Mouse (Mus musculus) monocyte, adult 2 months (primary cell): ENCODE results near the gene Tagap.

Experiments used
- DNase-seq, 2 experiments: peaks; one replicate each; pipeline ENCODE4 v3.0.0; 2022; ENCODE audit warnings: low spot score in 2 of 2, low read depth in 1 of 2

Gene Tagap

DNA sequence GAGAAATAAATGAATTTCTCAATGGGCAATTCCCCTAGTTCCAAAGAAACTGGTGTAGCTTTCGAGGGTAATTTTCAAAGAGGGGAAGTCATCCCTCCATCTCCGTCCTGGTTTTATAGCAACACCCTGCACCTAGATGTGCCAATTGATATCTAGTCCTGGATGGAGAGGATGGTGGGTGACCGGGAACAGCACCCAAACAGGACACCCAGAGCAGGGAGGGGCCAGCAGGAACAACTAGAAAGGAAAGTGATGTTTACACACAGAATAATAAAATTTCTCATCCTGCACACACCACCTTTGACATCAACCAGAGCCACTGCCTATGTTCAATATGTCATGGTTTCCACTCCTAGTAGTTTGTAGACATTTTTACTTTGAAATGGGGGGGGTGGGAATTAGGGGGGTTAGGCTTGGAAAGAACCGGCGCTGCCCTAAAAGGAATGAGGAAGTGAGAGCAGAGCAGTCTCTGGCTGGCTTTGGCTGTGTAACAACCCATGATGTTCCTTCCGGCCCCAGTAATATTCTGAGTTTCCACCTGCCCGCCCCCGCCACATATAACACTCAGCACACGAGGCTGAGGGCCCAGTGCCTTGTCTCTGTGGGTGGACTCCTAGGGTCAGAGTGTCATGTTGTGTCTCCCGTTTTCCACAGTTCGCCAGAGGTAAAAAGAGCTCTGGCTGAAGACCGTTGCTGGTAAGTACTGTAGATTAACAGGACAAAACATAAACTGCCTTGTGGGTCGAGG lies at the start of gene Tagap:
Tagap (plus strand) TSS at position 588 of the 748 bp plus-strand sequence.
- peak in 1 of 2 experiments; percentile 49 for DNase-seq

DNA sequence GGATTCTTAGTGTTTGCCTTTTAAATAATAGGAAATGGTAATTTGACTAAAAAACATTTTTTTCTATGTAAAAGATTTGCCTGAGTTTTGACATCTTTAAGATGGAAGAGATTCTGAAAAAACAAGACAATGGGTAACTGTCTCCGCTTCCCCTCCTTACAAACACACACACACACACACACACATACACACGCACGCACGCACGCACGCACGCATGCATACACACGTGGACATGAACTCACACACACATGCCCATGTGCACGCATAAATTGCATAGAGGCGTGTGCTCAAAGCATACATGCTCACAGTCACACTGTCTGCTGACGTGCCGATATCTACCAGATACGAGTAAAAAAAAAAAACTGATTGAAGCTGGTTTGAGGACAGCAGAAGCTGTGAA lies 49.3 kb upstream of the Tagap start:
- no peak for DNase-seq

DNA sequence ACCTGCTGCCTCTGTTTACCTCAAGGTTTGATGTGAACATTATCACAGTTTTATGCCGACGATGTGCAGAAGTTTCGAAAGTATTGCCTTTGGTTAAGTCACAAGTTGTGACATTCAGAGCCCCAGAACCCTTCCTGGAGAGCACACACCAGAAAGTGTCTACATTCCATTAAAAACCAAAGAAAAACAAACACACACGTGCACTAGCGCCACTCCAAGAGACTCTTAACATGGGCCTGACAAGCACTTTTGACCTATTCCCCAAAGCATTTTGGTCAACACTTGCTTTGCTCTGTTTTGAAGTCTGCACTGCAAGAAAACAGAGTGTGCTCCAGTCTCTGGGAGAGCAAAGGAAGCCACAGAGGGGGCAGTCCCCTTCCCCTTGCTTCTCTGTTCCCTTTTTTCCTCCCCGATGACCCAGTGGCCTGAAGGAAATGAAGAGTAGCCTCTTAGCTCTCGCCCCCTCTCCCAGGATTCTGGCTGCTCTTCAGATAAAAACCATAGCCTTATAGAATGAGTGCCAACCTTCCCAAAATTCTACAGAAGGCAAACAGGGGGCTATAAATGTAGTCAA lies 48.5 kb upstream of the Tagap start:
- DNase-seq: peak in 1 of 2 experiments; percentile 38

DNA sequence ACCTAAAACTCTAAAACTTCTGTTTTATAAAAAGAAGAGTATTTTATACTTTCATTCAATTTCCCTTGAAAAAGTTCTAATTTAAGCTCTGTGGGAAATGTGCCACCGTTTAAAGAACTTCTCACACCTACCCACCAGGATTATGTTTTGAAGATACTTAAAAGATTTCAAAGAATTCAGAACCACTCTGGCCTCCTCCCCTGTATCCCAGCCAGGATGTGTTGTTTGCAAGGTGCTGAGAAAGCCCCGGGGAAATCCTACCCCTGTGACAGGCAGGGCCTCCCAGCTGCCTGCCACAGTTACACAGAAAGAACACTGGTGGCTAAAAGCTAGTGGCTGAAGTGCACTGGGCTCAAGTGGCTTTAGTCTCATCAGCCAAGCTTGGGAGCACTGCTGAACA lies 47.9 kb upstream of the Tagap start:
- no peak for DNase-seq

DNA sequence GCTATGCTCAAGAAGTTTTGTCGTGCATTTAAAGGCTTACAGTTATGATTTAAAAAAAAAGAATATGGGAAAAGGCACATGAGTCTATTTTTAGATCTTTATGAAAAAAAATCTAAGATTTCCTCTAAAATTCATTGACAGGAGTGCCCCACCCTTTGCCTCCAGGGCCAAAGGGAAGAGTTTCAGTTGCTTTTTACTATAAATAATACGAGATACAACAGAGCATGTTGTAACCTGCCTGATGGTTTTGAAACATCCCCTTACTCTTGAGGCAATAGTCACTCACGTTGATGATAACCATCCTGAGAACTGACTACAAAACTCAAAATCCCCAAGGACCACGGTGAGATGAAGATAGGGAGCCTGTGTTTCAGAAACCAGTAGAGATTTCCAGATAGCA lies 46.3 kb upstream of the Tagap start:
- no peak for DNase-seq

DNA sequence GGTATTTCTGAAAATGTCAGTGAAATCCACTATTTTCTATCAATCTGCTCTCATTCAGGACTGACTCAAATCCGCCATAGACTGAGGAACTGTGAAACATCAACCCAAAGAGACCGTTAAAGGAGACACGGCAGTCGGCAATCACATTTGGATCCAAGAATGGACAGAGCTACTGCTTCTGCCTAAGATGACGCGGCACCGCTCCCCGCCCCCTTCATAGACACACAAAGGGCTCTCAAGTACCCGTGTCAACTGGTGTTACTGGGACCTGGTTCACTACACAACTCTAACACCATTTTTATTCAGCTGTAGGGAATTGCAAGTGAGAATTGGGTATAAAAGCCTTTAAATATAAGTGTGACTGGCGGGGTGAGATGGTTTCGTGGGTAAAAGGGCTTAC lies 42.7 kb upstream of the Tagap start:
- DNase-seq: no peak

DNA sequence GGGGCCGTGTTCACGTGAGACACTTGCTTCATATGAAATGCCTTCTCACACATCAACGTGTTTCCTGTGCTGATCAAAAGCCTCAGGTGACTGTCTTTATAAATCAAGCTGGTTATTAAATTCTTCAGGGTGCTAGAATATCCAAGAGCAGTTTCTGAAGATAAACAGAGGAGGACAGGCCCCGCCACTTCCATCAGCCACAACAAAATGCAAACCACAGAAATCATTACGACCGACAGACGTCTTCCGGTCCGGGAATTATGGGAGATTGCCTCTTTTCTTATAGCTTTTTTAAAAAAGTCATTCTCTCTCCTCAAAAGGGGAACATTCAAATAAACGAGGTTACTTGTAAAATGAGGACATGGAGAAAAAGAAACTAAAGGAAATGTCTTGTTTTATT lies 41.2 kb upstream of the Tagap start:
- no peak for DNase-seq

DNA sequence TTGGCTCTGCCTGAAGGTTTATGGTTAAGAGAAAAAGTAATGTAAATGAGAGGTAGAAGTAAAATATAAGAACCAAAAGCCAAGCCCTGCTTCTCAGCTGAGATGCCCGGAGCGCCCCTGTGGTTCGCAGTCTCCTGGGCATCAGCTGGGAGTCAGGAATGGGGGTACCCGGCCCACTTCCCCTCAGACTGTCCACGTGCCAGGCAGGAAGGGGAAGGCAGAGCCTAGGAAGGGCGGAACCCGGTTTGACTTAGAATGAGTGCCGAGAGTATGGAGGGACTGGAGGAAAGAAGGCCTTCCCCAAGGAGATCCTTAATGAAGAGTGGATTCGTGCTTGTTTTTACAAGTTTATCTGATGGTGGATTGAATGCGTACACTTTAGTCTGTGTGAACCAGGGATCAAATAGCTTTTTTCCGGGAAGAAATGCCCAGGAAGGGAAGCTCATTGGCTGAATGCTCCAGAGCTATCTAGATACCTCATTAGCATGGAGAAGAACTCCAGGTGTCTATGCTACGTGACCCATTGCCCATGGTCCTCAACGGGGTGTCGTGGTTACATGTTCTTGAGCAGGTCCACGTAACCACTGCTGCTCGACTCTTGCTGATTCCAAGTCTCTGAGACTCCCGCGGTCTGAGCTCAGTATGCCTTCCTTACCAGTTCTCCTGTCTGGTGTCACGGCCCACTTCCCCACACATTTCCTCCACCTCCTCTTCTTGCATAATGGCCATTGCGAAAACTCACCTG lies 38.6 kb upstream of the Tagap start:
- no peak for DNase-seq

DNA sequence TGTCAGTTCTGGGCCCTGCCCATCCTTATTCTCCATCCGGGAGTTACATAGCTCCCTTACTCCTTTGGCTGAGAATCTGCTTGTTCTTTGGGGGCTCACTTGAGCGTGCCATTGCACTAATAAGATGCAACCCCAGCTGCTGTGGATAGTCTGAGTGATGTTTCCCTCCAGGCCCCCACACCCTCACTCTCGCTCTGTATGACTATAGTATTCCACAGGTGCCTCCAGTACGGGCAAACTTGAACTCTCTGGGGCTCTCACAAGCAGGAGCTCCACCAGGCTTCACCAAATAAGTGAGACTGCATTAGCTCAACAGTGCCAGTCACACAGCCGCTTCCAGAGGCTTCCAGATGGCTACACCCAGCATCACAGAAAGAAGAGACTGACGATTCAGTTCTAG lies 37.5 kb upstream of the Tagap start:
- no peak for DNase-seq

DNA sequence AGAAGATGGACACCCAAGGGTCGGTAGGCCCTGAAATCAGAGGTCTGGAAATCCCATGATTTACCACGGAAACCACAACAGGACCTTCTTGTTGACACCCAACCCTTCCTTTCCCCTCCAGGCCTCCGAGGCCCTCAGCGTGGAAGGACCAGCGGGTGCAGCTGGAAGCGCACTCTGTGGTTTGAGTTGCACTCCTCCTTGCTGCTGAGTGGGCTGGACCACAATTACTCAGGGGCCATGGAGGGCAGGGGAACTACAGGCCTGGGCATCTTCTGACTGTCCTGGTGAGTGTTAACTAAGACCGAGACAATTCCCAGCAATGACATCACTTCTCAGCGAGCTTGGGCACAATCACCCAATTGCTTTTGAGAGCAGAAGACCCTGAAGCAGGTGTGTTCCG lies 36.8 kb upstream of the Tagap start:
- DNase-seq: no peak

DNA sequence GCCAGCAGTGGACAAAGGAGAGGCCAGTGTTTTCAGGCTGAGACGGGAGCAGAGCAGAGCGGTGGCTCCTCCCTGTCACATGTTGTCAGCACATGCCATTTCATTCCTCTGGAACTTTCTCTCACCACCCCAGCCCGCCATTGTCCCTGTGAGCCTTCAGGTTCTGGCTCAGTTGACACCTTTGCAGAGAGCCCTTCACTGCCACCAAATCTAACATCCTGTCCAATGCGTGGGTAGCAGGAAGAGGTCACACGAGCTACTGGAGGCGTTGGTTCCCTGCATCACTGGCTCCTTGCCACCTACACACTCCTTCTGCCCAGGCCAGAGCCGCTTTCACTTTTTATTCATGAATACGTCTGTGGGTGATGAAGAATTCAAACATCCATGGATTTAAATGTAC lies 33.1 kb upstream of the Tagap start:
- DNase-seq: peak in 1 of 2 experiments; percentile 2

DNA sequence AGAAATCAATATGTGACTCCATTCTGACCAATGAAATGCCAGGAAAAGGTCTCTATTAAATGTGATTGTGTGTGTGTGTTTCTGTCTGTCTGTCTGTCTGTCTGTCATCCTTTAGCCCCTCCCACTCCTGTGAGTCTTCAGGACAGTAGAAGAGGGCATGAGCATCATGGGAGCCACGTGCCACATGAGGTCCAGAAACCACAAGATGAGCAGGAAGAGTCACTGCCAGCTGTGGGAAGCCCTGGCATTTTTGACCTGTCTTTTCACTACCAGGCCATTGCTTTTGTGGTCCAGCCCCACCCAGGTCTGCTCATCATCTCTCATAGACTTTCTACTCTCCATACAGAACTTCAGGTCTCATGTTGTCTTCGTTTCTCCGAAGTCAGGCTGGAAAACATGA lies 31.7 kb upstream of the Tagap start:
- DNase-seq: no peak

DNA sequence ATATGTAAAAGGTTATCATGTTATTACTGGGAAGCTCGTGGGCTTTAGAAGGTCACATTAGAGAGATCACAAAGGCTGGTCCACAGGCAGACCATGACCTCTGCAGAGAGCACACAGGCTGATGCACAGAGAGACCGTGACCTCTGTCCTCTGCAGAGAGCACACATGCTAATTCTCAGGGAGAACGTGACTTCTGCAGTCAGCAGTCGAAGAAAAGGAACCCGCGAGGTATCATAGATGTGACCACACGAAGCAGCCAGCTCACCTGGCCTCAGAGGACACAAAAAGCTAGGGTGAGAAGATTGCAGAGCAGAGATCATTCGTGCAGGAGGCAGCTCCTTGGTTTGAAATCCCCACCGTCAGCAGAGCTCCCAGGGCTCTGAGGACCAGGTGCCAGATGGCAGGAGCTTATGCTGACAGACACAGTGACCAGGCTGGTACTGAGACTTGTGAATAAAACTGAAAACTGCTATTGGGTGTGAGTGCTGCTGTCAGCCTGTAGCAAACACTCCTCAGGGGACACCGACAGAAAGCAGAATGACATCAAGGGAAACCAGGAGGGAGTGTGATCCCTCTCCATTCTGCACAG lies 29.7 kb upstream of the Tagap start:
- DNase-seq: no peak

DNA sequence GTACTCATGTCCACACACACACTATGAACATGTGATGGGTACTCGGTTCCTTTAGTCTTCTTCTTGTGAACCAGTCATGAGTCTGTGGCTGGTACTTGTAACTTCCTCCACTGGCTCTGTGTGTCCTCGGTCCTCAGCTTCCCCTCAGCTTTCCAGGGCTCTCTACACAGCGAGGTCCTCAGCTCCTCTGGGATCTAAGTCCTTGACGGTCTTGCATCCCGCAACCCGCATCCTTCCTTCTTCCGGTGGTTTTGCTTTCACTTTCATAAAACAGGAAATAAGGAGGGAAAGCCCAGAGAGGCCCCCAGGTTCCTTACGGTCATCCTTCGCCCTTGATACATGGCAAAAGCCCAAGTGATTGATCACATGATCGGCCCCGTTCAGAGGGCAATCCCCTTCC lies 28.7 kb upstream of the Tagap start:
- DNase-seq: no peak

DNA sequence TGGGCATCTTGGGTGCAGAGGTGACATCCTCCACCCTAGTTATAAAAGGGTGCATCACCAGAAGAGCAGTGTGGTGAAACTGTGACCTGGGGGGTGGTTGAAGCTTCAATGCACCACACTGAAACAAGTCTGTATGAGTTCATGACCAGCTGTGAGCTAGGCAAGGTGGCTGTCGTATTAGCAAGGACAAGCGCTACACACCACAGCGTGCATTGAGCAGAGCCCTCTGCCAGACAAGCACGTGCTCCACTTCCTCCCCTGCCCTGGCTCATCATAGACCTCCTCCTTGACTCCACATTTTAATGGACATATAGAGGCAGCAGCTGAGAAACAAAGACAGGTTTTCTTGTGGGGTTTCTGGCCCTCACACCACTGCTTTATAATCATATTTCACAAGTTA lies 28.0 kb upstream of the Tagap start:
- no peak for DNase-seq

DNA sequence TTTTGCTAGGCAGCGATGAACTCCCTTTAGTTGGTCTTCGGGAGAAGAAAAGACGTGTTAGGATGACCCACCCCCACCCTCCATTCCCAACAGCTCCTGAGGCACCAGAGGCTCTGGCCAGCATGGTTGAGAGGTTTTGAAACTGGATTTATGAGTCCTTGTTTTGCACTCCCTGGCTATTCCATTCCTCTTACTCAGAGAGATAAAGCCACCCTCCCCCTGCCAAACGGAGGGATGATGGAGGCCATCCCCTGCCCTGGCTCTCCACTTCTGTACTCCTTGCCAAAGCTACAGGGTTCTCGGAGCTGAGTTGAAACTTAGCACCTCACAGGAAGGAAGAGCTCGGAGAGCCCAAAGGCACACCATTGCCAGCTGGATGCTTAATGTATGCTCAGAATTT lies 26.6 kb upstream of the Tagap start:
- DNase-seq: no peak

DNA sequence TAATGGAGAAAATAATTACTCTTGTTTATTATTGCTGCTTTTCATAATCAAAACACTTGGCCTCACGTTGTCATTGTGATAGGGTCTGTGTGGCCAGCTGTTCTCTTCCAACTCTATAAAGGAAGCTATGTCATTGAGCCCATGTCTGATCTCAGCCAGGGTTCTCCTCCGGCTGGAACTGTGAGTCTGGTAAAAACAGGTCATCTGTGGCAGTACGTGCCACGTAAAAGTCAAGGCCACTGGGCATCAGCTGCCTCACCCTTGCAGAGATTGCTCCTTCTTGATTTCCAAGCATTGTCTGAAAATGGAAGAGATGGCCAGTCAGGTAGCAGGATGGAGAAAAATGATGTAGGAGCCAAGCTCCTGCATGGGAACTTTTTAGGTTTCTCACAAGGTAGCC lies 25.8 kb upstream of the Tagap start:
- no peak for DNase-seq

DNA sequence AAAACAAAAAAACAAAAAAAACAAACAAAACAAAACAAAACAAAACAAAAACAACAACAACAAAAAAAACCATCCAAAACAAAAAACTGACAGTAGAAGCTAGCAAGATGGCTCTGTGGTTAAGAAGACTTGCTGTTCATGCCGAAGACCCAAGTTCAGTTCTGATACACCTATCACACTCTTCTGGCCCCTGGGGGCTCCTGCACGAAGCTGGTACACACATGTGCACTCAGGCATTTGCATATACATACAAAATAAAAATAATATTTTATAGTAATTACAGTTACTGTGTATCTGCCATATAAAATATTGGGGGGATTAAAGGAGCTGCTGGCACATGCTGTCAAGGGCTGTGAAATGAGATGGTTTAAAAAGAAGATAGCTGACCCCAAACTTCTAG lies 24.3 kb upstream of the Tagap start:
- no peak for DNase-seq

DNA sequence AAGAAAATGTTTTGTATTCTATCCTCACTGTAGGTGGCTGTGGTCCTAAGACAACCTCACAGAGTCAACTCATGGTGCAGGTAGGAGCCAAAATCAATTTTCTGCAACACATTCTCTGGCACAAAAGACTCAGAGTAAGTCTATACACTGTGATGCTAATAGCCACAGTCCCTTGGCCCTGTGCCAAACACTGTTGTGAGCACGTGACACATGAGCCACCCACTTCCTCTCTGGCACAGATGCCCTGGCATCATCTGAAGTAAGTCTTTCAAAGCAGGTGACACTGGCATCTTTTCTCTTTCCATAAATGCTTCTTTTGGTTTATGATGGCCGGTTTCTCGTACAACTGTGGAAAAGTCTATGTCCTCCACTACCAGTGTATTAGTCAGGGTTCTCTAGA lies 23.4 kb upstream of the Tagap start:
- DNase-seq: peak in 1 of 2 experiments; percentile 40

DNA sequence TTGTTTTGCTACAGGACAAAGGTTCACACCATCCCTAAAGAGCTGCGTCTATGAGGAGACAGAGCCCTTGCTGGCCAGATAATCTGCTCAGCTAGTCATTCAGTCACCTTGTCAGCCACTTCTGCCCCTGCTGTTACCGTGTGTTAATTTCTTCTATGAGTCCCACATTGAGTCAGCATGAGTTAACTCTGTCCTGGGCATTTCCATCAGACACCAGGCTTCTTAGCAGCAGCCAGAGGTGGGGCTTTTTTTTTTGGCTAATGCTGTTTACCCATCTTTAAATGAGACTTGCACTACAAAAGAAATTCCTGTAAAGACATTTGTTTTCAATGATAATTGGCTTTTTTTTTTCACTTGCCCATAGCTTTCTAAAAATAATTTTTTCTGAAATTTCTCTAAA lies 20.8 kb upstream of the Tagap start:
- no peak for DNase-seq

DNA sequence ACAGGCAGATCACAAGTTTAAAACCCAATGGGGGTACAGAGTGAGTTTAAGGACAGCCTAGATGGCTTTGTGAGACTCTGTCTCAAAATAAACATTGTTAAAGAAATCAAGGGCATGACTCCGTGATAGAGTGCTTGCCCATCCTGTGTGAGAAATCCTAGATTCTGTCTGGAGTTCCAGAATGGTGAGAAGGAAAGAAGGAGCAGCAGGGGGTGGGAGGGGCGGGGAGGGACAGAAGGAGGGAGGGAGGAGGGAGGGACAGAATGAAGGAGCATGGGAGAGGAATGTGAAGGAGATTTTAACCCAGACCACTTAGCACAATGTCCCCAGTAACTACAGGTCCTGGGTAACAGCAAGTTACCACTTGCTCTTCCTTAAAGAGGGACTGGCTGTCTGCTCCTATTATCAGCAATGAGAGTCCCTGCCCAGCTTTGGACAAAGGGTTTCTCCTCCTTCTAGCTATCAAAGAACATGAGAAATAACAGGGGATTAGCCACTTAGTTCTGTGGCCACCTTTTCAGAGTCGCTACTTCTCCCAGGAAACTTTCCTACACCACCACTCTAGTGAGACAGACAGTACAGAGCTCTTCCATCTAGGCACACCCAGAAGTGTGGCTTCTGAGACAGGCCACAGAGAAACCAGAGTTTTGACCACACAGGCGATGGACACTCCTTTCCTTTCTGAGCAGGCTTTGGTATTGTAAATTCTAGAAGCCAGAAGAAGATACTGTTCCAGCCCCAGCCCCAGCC lies 19.7 kb upstream of the Tagap start:
- DNase-seq: no peak
